Mouse (Mus musculus) embryo, embryonic 11 days (tissue): Measurements from ENCODE around the gene Mrpl10.

ENCODE experiments used
- DNase-seq: peaks from one replicate; pipeline ENCODE4 v3.0.0-alpha.2; 2015

Gene Mrpl10

GRCm38 (mm10) chr11:97029686-97030417, 11.5 kb upstream of the Mrpl10 start, which contains the start of gene Scrn2:
Gene Scrn2, plus strand, starts transcription at chr11:97029938.
- peak; percentile 90 for DNase-seq

- no peak for DNase-seq
Measured at GRCm38 (mm10) chr11:97030426-97030825, 10.9 kb upstream of the Mrpl10 start.

DNA sequence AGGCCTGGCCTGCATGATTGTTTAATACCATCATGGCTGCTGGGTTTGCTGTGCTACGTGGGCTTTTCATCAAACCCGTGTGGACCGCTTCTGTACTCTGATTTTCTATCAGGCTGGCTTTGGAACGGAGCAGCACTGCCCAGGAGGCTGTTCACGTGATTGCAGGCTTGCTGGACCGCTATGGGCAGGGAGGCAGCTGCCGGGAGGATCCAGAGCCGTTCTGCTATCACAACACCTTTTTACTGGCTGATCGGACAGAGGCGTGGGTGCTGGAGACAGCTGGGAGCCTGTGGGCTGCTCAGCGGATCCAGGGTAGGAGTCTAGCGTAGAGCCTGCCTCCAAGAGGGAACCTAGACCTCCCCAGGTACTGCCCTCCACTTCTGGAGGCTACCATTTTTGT, 9.4 kb upstream of the Mrpl10 start:
- DNase-seq, result no peak

DNA sequence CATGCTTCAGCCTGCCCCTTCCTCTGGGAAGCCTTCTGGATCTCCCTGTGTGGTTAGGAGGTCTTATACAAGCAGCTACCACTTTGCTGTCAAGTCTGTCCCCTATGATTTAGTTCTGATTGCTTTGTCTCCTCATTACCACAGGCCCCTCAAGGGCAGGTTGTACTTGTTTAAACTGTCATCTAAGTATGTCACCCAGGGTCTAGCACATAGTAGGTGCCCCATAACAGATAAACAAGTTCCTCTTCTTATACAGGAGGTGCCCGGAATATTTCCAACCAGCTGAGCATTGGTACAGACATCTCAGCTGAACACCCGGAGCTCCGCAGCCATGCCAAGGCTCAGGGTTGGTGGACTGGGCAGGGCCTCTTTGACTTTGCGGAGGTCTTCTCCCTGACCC, 8.9 kb upstream of the Mrpl10 start:
- DNase-seq, result no peak

GRCm38 (mm10) chr11:97033781-97034180, 7.6 kb upstream of the Mrpl10 start:
- DNase-seq, result no peak

DNA sequence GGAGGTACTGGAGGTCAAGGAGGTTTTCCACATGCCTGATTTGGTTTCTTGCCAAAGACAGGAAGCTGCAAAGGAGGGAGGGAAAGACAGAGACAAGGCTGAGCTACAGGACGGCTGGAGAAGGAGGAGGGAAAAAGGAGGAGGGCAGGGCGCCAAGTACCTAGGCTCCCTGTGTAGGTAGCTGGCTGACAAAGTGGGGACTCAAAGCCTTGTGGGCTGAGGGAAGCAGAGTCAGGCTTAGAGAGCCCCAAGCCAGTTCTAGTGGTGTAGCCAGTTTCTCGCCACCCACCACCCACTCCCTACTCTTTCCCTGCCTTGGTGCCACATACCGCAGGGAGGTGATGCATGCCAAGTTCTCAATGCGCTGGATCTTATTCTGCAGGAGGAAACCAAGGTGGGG, 5.2 kb upstream of the Mrpl10 start:
- no peak for DNase-seq

GRCm38 (mm10) chr11:97038881-97039280, 2.5 kb upstream of the Mrpl10 start:
- no peak for DNase-seq

DNA sequence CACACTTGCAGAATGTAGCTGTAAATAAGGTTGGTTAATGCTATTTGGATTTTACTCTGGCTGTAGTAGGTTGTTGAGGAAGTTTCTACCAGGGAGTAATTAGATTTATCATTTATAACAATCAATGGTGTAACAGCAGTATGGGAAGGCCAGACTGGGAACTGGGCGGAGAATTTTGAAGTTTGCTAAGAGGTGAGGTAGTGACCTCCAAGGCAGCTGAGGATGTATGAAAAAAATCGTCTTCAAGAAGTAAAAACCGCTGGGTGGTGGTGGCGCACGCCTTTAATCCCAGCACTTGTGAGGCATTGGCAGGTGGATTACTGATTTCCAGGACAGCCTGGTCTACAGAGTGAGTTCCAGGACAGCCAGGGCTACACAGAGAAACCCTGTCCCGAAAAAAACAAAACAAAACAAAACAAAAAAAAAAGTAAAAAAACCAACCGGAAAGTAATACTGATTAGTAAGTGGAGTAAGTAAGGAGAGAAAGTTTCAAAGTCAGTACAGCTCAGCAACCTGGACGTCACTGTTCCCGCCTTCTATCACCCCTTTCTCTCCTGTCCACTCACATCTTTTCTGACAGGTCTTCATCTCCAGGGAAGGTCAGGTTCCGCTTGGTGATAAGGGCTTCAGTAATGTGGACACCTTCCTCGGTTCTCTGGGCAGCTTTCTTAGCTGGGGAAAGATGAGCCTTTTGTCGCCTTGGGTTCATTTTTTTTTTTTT, 899 bp upstream of the Mrpl10 start:
- DNase-seq, result no peak

GRCm38 (mm10) chr11:97044902-97045301, 3.5 kb downstream of the Mrpl10 start:
- no peak for DNase-seq

DNA sequence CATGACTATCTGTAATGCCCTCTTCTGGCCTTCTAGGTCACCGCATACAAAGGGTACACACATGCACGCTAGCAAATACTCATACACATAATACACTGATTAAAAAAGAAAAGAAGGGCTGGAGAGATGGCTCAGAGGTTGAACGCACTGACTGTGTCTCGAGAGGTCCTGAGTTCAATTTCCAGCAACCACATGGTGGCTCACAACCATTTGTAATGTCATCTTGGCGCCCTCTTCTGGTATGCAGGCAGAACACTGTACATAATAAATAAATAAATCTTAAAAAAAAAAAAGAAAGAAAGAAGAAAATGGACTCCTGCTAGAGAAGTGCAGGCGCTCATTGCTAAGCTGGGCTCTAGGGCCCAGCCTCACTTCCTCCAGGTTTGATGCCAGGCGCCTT, 4.5 kb downstream of the Mrpl10 start:
- DNase-seq, result no peak

GRCm38 (mm10) chr11:97048090-97048650, 6.8 kb downstream of the Mrpl10 start:
- no peak for DNase-seq

GRCm38 (mm10) chr11:97049492-97050085, 8.2 kb downstream of the Mrpl10 start:
- no peak for DNase-seq

- peak; percentile 84 for DNase-seq
Measured at GRCm38 (mm10) chr11:97050216-97050943, 9.0 kb downstream of the Mrpl10 start, which contains the start of gene Osbpl7. Gene Osbpl7, plus strand, starts transcription at chr11:97050628.

- DNase-seq, result no peak
Measured at GRCm38 (mm10) chr11:97050944-97051586, 9.7 kb downstream of the Mrpl10 start.

GRCm38 (mm10) chr11:97052219-97052646, 10.9 kb downstream of the Mrpl10 start:
- peak; percentile 23 for DNase-seq

DNA sequence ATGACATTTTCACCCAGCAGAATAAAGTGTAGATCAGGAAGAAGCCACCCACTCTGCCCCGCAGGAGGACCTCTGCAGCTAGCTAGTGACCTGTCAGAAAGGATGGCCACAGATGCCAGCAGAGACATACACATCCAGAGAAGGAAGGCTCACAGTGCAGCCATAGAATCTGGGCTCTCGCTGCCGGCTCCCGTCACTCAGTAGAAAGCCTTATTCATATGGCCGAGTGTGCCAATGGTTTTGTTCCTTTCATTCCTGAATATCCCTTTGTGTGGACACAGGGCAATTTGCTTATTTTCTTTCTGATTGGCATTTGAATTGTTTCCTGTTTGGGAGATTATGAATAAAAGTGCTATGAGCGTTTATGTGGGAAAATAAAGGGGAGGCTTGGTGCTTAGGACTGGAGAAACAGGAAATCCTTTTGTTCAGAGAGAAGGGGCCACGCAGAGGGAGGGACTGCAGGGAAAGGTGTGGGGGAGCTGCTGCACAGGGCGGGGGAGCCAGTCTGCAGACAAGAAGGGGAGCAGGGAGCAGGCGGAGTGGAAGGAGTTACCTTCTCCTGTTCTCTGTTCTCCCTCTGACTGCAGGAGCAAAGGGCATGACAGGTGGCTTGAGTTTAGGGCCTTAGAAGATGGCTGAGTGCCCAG, 22.0 kb downstream of the Mrpl10 start:
- DNase-seq, result no peak

- DNase-seq, result no peak
Measured at GRCm38 (mm10) chr11:97063921-97064295, 22.5 kb downstream of the Mrpl10 start.

GRCm38 (mm10) chr11:97065538-97066295, 24.4 kb downstream of the Mrpl10 start:
- DNase-seq, result no peak

DNA sequence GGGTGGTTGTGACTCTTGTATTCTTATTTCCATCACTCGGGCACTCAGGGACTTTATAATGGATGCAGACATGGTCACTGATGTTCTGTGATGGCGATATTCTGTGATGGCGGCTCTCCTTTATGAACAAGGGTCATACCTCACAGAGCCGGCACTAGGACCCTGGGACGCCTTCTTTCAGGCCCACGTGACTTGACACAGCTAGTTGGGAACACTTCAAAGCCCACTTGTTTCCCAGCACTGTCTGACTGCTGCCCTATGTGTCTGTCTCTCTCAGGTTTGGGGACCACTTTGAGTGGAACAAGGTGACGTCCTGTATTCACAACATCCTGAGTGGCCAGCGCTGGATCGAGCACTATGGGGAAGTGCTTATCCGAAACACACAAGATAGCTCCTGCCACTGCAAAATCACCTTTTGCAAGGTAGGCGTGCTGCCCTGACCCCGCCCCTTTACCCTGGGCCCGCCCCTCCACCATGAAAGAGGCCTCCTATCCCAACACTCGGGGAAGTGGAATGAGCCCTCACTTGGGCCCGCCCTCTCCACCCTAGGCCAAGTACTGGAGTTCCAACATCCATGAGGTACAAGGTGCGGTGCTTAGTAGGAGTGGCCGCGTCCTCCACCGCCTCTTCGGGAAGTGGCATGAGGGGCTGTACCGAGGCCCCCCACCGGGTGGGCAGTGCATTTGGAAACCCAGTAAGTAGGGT, 25.4 kb downstream of the Mrpl10 start:
- peak; percentile 17 for DNase-seq

GRCm38 (mm10) chr11:97069333-97069732, 28.0 kb downstream of the Mrpl10 start:
- DNase-seq, result no peak
